Mouse (Mus musculus) thymus, postnatal 4 days (tissue): ENCODE measurements at regions not wholly inside any gene's neighbourhood (a gene's known extent, or its start where the extent isn't known, plus 50 kb on each side); places are given as distances from the start of the nearest gene placed in this dataset.

ENCODE experiments used
- DNase-seq: peaks from one replicate; pipeline ENCODE4 v3.0.0; 2021

DNA sequence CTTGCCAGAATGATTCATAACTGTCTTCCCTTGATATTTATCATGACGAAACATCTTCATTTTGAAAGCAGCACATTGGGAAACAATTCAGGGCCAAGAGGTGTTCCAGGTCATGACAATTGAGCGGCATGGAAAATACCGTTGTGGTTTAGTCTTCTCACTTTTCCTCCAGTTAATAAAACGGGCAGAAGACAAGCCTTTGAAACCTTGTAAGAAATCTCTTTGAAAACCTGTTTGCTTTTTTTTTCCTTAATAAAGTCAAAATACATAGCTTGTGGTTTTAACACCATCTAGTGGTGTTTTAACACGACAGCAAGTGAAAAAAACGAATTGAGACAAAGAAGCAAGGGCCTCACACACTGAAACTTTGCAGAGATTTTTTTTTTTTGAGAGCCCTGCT is 1389.0 kb upstream of the Acvr2a start:
- no peak for DNase-seq

- no peak for DNase-seq
Measured at GRCm38 (mm10) chr2:47429843-47430242, 1384.1 kb upstream of the Acvr2a start.

DNA sequence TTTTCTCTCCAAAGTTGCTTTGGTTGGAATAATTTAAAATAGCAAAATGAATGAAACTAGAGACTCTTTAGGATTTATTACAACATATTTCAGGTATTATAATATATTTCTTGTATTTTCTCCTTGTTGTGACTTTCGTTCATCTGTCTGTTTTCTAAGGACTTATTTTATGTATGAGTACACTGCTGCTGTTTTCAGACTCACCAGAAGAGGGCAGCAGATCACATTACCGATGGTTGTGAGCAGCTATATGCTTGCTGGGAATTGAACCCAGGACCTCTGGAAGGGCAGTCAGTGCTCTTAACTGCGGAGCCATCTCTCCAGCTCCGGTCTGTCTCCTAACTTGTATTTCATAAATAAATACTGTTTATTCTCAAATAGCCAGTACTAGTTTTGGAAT is 1347.9 kb upstream of the Acvr2a start:
- peak; percentile 32 for DNase-seq

DNA sequence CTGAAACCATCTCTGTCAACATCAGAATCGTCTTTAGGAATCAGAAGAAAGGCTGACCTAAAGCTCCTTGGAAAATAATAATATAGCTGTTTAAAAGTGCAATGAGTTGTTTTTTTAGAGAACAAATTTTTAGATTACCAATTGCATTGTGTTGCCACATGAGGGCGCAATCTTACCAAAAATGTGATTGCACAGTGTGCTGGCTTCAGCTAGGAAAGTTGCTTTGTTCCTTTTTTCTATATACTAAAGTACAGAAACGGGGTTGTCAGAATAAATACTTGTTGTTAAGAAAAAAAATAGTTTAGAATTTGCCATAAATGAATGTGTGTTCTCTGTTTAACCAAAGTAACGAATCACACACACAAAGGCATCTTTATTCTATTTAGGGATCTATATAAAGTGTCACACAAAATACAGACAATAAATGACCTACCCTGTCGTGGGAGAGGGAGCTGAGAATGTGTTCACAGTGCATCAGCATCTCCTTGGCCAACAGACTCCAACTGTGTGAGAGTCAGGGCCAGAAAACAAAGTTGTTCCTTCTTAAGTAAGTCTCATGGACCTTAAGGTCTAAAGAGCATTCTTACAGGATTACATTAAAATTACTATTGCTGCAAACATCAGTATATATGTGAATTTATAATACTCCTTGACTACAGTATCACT is 1321.9 kb upstream of the Acvr2a start:
- DNase-seq, result peak; percentile 36
